Mouse (Mus musculus) heart, adult 9 months (tissue): ENCODE data around the gene Prg3.
A peak's percentile ranks its signal among the peaks of the same experiment; 100 is the strongest.

Experiments
- DNase-seq, 2 experiments: peaks; one replicate each; pipeline ENCODE4 v3.0.0; 2022; ENCODE audit warnings: low spot score in 2 of 2

Gene Prg3

GRCm38 (mm10) chr2:84980188-84980587, 7.8 kb upstream of the Prg3 start, which contains the start of gene Prg2:
Gene Prg2, plus strand, starts transcription at chr2:84980461.
- no peak for DNase-seq

DNA sequence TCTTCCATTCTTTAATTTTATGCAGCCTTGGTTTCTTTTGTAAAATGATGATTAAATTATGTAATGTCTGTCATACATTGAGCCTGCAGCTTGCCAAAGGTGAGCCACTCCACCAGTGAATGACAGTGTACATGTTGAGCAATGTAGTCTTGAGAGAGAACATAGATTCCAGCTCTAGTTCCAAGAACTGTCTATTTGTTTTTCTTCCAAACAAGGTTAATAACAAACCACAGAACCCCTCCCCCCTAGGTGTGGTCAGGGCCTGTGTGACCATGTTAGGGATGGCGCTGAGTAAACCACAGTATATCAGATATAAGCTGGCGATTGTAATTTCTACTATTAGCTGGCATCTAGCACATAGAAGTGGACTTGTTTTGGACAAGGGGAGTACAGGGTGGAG, 8.4 kb downstream of the Prg3 start:
- DNase-seq: no peak

DNA sequence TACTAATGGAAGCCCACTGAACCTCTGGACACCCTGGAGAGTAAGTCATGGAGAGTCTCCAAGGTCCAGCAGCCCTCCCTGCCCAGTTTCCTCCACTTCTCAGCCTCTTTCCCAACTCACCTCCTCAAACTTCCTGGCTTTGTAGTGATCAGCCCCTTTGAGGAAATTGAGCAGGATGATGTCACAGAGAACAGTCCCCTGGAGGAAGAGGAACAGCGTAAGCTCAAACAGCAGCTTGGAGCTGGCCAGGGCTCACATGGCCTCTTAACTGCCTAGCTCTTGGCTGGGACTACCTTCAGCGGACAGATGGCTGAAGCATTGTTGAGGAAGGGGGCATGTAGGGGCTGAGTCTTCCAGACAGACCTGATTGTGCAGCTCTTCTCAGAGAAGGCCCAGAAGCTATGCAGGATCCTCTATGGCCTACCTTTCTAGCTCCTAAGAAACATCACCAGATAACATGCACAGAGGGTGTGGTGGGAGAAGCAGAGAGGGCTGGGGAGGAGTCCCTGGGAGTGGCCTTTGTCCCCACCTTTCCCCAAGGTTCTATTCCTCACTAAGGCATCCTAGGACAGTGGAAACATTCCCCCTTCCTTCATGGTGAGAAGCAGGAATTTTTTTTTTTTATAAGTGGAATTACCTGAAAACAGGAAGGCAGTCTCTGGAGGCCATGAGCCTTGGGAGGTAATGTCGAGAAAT, 11.6 kb downstream of the Prg3 start:
- peak; percentile 32 to 73 for DNase-seq

DNA sequence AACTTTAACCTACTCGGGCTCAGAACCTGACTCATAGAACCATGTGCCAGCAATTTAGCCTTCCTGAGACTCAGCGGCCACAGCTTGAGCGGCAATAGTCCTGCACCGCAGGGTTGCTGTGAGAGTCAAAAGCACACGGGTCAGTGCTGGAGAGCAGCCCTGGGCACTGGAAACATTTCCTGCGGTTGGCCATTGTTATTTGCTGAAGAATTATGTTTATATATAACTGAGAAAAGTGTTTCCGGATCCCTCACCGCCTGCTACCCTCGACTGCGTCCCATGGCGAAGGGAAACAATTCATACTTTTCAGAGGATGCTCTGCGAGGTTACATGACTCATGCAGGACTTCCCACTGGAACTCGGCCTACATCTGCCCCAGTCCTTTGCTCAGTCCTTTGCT, 13.5 kb downstream of the Prg3 start:
- peak; percentile 21 to 44 for DNase-seq

DNA sequence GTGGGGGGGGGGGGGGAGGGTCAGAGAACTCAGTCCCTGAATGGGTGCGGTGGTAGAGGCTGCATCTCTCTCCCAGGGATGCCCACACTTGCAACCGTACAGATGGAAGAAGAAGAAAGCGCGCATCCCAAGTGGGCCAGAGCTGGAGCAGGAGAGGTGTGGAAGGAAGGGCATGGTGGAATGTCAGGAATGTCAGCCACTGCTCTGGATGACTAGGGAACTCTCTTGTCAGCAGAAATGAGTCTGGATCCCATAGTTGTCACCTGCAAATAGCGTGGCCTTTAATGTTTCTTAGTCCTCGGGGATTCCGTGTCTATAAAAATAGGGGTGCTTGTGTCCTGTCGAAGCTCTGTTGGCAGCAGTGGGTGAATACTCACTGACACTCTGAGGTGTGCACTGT, 14.6 kb downstream of the Prg3 start:
- DNase-seq: no peak

DNA sequence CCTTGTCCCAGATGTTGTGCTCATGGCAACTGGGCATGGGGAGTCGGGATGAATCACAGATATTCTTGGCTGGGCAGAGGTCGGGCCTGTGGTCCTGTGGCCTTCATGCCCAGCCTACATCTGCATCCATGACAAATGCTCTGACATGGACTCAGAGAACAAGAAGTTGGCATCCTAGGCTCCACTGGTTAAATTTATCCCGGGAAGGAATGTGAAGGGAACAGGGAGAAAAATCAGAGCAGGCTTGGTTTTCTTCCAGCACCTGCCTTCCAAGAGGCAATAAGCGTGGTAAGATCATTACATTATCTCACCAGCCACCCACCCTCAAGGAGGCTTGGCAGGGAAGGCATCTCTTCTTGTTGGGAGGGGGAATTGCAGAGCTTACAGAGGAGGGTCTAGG, 16.3 kb downstream of the Prg3 start:
- DNase-seq: no peak

GRCm38 (mm10) chr2:85006600-85006999, 18.6 kb downstream of the Prg3 start:
- no peak for DNase-seq

DNA sequence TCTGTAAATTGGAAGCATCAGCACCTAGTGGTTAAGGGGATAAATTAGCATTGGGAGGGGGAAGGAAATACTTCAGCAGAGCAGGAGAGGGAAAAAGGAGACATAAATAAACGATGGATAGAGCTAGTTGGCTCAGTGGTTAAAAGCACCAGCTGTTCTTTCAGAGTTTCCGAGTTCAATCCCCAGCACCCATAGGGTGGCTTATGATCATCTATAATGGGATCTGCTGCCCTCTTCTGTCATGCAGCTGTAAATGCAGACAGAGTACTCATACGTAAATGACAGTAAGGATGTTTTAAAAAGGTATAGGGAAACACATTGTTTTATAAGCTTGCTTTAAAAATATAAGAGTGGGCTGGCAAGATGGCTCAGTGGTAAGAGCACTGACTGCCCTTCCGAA, 19.7 kb downstream of the Prg3 start:
- peak; percentile 23 to 42 for DNase-seq

GRCm38 (mm10) chr2:85009212-85009611, 21.2 kb downstream of the Prg3 start:
- no peak for DNase-seq

DNA sequence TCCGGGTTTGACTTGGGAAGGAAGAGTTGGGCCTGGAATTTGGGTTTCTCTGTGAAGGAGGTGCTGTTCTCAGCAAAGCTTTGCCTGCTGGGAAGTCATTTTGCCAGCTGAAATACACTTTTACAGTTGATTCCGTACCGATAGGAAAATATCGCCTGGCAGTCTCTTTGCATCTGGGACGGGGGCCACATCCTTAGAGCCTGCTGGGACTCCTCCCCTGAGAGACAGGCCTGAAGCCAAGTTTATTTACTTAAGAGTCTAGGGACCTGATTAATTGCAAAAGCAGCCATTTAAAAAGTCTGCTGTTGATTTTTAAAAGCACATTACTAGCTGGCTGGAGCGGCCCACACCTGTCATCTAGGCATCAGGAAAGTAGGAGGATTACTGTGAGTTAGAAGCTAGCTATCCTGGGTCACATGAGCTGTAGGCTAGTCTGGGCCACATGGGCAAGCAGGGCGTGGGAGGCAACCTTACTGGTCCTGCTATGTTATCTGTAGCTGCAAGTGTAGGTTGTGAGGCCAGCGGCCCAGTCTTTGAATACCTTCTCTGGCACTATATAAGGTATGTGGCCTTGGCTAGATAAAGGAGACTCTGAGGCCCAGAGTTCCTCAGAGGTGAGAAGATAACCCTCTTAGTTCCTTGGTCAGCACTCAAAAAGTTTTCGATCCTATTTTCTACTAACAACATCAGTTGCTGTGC, 24.0 kb downstream of the Prg3 start:
- peak; percentile 32 to 40 for DNase-seq

DNA sequence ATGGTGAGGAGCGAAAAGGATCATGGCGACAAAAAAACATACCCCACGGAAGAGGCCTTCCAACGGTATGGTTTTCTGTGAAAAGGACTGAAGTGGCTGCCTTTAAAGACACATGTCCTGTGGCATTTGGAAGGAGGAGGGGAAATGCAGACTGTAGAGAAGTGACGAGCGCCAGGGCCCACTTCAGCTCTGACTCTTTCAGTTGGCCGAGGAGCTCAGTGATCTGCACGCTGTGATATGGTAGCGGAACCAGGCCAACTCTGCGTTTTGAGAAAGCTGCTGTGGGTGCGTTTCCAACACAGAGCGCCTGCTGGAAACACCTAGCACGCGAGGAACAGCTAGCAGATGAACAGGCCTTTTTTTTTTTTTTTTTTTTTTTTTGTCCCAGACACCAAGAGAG, 24.7 kb downstream of the Prg3 start:
- DNase-seq: no peak

DNA sequence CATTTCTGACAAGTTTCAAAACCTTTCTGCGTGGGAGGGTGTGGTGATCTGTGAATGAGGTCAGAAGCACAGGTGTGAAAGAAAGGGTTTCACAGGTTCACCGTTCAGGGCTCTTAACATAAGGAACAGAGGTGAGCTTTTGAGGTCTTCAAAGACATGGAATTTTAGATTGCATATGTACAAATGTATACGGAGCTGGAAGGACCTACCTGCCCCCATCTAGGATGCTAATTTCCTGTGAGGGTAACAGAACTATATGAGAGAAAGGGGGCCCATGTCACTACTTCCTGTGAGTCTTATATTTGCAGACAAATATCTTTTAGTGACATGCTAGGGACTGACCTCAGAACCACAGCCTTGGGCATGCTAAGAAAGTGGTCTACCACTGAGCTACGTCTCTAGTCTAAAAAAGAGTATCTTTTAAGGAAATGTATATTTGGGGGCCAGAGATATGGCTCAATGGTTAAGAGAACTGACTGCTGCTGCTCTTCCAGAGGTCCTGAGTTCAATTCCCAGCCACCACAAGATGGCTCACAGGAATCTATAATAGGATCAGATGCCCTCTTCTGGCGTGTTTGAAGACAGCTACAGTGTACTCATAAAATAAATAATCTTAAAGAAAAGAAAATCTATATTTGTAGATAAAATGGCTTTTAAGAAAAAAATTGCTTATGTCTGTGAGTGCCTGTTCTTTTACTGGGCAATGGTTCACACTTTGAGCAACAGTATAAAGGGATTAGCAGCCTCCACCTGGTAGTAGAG, 26.0 kb downstream of the Prg3 start:
- DNase-seq: no peak

GRCm38 (mm10) chr2:85014588-85014982, 26.6 kb downstream of the Prg3 start:
- no peak for DNase-seq

- no peak for DNase-seq
These were observed 34.0 kb downstream of the Prg3 start for GRCm38 (mm10) chr2:85022043-85022442.

DNA sequence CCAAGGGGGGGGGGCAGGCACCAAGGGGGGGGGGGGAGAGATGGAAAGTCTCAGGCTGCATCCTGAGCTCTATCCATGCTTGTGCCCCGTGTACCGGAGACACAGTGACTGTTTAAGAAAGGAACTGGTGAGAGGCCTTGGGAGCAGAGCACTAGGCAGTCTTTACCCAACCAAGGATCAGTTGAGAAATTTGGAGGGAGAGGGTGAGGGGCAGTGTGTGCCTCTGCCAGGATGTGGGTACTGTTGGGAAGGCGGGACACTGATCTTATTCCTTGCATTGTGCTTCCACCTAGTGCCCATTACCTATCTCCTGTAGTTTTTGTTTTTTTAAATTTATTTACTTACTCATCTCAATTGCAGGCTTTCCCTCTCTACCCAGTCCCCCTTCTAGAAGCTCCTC, 38.2 kb downstream of the Prg3 start:
- DNase-seq: no peak

DNA sequence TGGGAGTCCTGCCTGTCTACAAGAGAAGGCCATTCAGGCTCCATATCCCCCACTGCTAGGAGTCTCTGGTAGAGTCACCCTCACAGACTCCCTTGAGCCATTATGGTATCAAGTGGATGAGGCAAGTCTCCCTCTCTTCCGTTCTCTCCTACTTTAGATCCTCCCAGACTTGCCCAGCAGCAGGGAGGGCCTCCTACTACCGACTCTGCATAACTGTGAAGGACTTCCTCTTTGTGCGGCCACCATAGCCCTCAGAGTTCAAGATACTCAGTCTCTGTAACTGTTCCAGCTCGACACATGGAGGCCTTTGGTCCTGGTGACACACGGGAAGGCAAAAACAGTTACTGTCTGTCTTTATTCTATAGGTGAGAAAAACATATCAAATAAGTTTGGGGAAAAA, 39.3 kb downstream of the Prg3 start:
- DNase-seq: no peak

- DNase-seq: no peak
These were observed 41.9 kb downstream of the Prg3 start for GRCm38 (mm10) chr2:85029897-85030296.

DNA sequence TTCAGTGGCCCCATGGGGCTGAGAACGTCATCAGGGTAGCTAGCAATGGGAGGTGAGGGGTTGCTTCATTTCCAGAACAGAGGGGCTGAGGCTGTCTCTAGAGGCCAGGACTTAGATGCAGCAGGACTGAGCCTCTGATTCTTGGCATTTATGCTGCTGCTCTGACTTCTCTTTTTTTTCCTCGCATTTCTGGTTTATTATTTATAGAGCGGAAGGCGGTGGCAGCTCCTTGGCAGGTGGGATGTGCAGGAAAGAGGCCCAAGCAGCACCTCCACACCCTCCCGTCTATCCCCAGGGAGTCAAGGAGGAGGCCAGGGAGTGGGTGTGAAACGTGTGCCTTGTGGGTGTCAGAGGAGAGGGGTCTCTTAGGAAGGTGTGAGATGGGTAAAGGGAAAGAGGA, 43.0 kb downstream of the Prg3 start:
- no peak for DNase-seq

GRCm38 (mm10) chr2:85033121-85033520, 45.1 kb downstream of the Prg3 start:
- DNase-seq: no peak

- no peak for DNase-seq
These were observed 46.2 kb downstream of the Prg3 start for GRCm38 (mm10) chr2:85034169-85034568.

- DNase-seq: no peak
These were observed 48.6 kb downstream of the Prg3 start for GRCm38 (mm10) chr2:85036507-85037046.
